Mouse (Mus musculus): ENCODE results near the gene Atp6v0a4.

DNA sequence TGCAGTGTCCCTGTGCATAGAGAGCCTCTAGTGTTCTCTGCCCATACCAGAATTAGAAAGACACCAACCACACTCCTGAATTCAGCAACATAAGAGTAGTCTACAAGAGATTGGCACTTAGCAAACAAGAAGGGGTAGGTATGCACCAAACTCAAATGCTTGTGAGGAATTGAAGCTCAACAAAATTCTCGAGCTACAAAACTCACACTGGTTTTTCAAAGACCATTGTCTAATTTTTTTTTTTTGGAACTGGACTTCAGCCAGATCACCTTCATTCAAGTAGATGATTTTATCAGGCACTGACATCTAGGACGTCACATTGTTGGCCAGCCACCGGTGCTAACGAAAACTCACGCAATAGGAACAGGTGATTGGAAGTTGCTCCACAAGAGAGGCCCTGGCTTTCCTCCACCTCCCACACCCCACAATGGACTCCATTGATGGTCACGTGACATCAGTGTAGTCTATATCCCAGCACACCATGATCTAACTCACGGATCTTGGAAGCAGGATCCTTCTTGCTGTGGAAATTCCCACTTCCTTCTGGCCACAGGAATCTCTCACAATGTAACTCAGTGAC lies 22.1 kb downstream of the Atp6v0a4 start:
- TF ChIP-seq CTCF (IDR thresholded peaks at IDR 0.05; ENCODE audit: low read depth): no peak
- TF ChIP-seq EP300 (optimal IDR thresholded peaks at IDR 0.05): no peak

All from stomach, postnatal 0 days (tissue).